Mouse (Mus musculus): ENCODE results near the gene 4930432M17Rik. TPM values are rescaled to one million over a fixed set of nuclear protein-coding genes. Genes with fewer than 3 reads are reported as not detected.

4930432M17Rik gene
- polyA plus RNA-seq, 1 experiment, result not detected

DNA sequence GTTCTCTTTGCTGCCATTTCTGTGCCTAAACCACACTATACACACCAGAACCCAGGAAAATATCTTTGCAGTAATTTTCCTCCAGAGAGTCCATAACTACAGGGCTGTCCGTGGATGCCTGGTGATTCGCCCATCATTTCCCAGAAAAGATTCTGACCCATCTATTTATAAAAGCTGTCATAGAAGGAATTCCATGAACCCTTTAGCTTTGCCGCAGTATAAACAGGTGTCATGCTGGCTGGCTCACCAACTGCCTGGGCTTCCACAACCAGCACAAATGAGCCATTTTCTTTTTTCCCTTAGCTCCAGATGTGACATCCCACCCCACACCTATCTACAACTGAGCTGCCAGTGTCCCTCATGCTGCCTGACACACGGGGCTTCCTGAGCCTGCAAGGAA, 14.0 kb downstream of the 4930432M17Rik start:
- no peaks in the 10 kb centered on the region for H3K9me3 ChIP-seq (ENCODE audit: control insufficient read depth, low read length)
- H3K4me1 ChIP-seq (ENCODE audit: control insufficient read depth), result peaks cover 2% of the 10 kb centered on the region; the same call in 1 of the 2 replicates
- no peaks in the 10 kb centered on the region for H3K27me3 ChIP-seq (ENCODE audit: control insufficient read depth)
- H3K4me3 ChIP-seq (replicated peaks), result no peak overlapping the region
- H3K36me3 ChIP-seq (ENCODE audit: control insufficient read depth), result no peaks in the 10 kb centered on the region
- TF ChIP-seq GATA1 (IDR thresholded peaks at IDR 0.05; ENCODE audit: low read length), result no peak
- TF ChIP-seq TAL1 (IDR thresholded peaks at IDR 0.05; ENCODE audit: low read length), result no peak

- H3K4me1 ChIP-seq (ENCODE audit: control insufficient read depth), result peaks cover 2% of the 10 kb centered on the region; the same call in 1 of the 2 replicates
- no peak overlapping the region for H3K4me3 ChIP-seq (replicated peaks)
- TF ChIP-seq TAL1 (IDR thresholded peaks at IDR 0.05; ENCODE audit: low read length) (no peak), GATA1 (IDR thresholded peaks at IDR 0.05; ENCODE audit: low read length) (no peak)
- H3K27me3 ChIP-seq (ENCODE audit: control insufficient read depth), result no peaks in the 10 kb centered on the region
- no peaks in the 10 kb centered on the region for H3K9me3 ChIP-seq (ENCODE audit: control insufficient read depth, low read length)
- no peaks in the 10 kb centered on the region for H3K36me3 ChIP-seq (ENCODE audit: control insufficient read depth)
Measured at GRCm38 (mm10) chr3:121684963-121685362, 14.4 kb downstream of the 4930432M17Rik start.

- Histone ChIP-seq H3K9me3 (ENCODE audit: control insufficient read depth, low read length) (no peaks in the 10 kb centered on the region), H3K27me3 (ENCODE audit: control insufficient read depth) (no peaks in the 10 kb centered on the region), H3K4me1 (ENCODE audit: control insufficient read depth) (peaks cover 2% of the 10 kb centered on the region; the same call in 1 of the 2 replicates), H3K4me3 (replicated peaks) (no peak overlapping the region), H3K36me3 (ENCODE audit: control insufficient read depth) (no peaks in the 10 kb centered on the region)
- TF ChIP-seq GATA1 (IDR thresholded peaks at IDR 0.05; ENCODE audit: low read length), result no peak
- TF ChIP-seq TAL1 (IDR thresholded peaks at IDR 0.05; ENCODE audit: low read length), result no peak
Measured at GRCm38 (mm10) chr3:121685985-121686384, 15.4 kb downstream of the 4930432M17Rik start.

DNA sequence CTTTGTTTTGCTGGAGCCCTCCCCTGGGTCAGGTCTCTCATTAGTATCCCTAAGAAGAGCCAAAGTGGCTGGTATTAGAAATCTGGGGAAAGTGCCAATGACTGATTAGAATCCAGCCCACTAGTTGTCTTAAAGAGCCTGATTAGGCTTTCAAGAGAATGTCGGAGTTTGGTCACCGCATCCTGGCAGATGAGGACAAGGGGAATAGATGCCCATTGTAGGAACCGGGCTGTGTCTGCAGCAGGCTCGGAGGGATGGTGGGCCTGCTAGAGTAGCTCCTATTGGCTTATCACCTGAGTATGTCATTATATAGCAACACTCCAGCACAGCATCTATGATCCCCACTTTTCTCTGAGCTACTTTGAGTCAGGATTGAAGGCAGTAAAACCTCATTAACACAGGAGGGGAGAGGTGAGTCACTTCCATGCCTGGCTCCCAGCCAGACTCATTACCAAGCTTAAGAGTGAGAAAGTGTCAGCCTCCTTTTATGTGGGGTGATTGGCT, 15.9 kb downstream of the 4930432M17Rik start:
- Histone ChIP-seq H3K4me1 (ENCODE audit: control insufficient read depth) (peaks cover 2% of the 10 kb centered on the region; the same call in 1 of the 2 replicates), H3K36me3 (ENCODE audit: control insufficient read depth) (no peaks in the 10 kb centered on the region), H3K4me3 (replicated peaks) (no peak overlapping the region), H3K27me3 (ENCODE audit: control insufficient read depth) (no peaks in the 10 kb centered on the region), H3K9me3 (ENCODE audit: control insufficient read depth, low read length) (no peaks in the 10 kb centered on the region)
- TF ChIP-seq TAL1 (IDR thresholded peaks at IDR 0.05; ENCODE audit: low read length), result no peak
- TF ChIP-seq GATA1 (IDR thresholded peaks at IDR 0.05; ENCODE audit: low read length), result no peak

GRCm38 (mm10) chr3:121687741-121688140, 17.2 kb downstream of the 4930432M17Rik start:
- TF ChIP-seq GATA1 (IDR thresholded peaks at IDR 0.05; ENCODE audit: low read length), result no peak
- TF ChIP-seq TAL1 (IDR thresholded peaks at IDR 0.05; ENCODE audit: low read length), result no peak
- H3K9me3 ChIP-seq (ENCODE audit: control insufficient read depth, low read length), result no peaks in the 10 kb centered on the region
- no peaks in the 10 kb centered on the region for H3K27me3 ChIP-seq (ENCODE audit: control insufficient read depth)
- H3K4me1 ChIP-seq (ENCODE audit: control insufficient read depth), result peaks cover 2% of the 10 kb centered on the region; the same call in 1 of the 2 replicates
- H3K36me3 ChIP-seq (ENCODE audit: control insufficient read depth), result no peaks in the 10 kb centered on the region
- H3K4me3 ChIP-seq (replicated peaks), result no peak overlapping the region

DNA sequence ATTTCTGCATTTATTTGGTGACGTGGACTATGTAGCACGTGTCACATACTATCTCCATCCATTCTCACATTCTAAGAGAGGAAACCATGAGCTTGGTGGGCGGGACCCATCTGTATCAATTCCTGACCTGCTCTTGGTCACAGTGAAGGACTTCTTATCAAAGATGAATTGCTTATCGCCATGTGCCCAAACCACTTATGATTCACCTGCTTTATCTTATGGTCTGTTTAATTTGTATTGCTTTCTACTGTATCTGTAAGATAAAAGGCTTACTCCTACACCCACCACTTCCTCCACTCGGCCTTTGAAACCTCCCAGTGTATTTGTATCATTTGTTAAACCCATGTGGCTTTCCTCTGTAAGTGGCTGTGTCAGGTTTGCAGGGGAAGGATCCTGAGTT, 18.5 kb downstream of the 4930432M17Rik start:
- Histone ChIP-seq H3K9me3 (ENCODE audit: control insufficient read depth, low read length) (no peaks in the 10 kb centered on the region), H3K27me3 (ENCODE audit: control insufficient read depth) (no peaks in the 10 kb centered on the region), H3K4me1 (ENCODE audit: control insufficient read depth) (peaks cover 2% of the 10 kb centered on the region; the same call in 1 of the 2 replicates), H3K4me3 (replicated peaks) (no peak overlapping the region), H3K36me3 (ENCODE audit: control insufficient read depth) (no peaks in the 10 kb centered on the region)
- no peak for TF ChIP-seq TAL1 (IDR thresholded peaks at IDR 0.05; ENCODE audit: low read length)
- no peak for TF ChIP-seq GATA1 (IDR thresholded peaks at IDR 0.05; ENCODE audit: low read length)

GRCm38 (mm10) chr3:121689697-121690096, 19.1 kb downstream of the 4930432M17Rik start:
- TF ChIP-seq TAL1 (IDR thresholded peaks at IDR 0.05; ENCODE audit: low read length) (no peak), GATA1 (IDR thresholded peaks at IDR 0.05; ENCODE audit: low read length) (no peak)
- H3K4me3 ChIP-seq (replicated peaks), result no peak overlapping the region
- H3K9me3 ChIP-seq (ENCODE audit: control insufficient read depth, low read length), result no peaks in the 10 kb centered on the region
- peaks cover 2% of the 10 kb centered on the region; the same call in 1 of the 2 replicates for H3K4me1 ChIP-seq (ENCODE audit: control insufficient read depth)
- no peaks in the 10 kb centered on the region for H3K36me3 ChIP-seq (ENCODE audit: control insufficient read depth)
- H3K27me3 ChIP-seq (ENCODE audit: control insufficient read depth), result no peaks in the 10 kb centered on the region

- H3K9me3 ChIP-seq (ENCODE audit: control insufficient read depth, low read length), result no peaks in the 10 kb centered on the region
- H3K36me3 ChIP-seq (ENCODE audit: control insufficient read depth), result no peaks in the 10 kb centered on the region
- peaks cover 2% of the 10 kb centered on the region; the same call in 1 of the 2 replicates for H3K4me1 ChIP-seq (ENCODE audit: control insufficient read depth)
- no peaks in the 10 kb centered on the region for H3K27me3 ChIP-seq (ENCODE audit: control insufficient read depth)
- TF ChIP-seq TAL1 (IDR thresholded peaks at IDR 0.05; ENCODE audit: low read length), result no peak
- no peak for TF ChIP-seq GATA1 (IDR thresholded peaks at IDR 0.05; ENCODE audit: low read length)
- H3K4me3 ChIP-seq (replicated peaks), result no peak overlapping the region
Measured at GRCm38 (mm10) chr3:121693001-121693730, 22.6 kb downstream of the 4930432M17Rik start.

DNA sequence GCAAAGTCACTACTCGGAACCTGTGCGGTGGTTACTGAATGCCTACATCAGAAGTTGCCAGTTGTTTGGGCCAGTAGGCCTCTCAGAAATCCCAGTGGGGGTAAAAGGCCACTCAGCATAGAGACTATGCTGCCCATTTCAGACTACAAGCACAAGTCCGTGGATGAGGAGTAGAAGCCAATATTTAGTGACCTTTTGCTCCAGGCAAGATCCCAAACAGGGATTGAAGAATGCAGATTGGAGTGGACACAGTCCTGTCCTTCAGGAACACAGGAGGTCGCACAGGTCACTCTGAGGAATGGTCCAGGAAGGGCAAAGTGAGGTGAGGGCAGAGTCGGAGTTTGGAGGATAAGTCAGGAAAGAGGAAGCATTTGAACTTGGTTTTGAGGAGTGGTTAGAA, 23.2 kb downstream of the 4930432M17Rik start:
- Histone ChIP-seq H3K9me3 (ENCODE audit: control insufficient read depth, low read length) (no peaks in the 10 kb centered on the region), H3K27me3 (ENCODE audit: control insufficient read depth) (no peaks in the 10 kb centered on the region), H3K36me3 (ENCODE audit: control insufficient read depth) (no peaks in the 10 kb centered on the region), H3K4me1 (ENCODE audit: control insufficient read depth) (peaks cover 1% of the 10 kb centered on the region; the same call in 1 of the 2 replicates), H3K4me3 (replicated peaks) (no peak overlapping the region)
- TF ChIP-seq GATA1 (IDR thresholded peaks at IDR 0.05; ENCODE audit: low read length) (no peak), TAL1 (IDR thresholded peaks at IDR 0.05; ENCODE audit: low read length) (no peak)

Data from erythroblast, embryonic 14.5 days (primary cell).